Mouse (Mus musculus) neural tube, embryonic 15.5 days (tissue): ENCODE measurements around the gene Mycn. TPM values are rescaled to one million over a fixed set of nuclear protein-coding genes. Genes with fewer than 3 reads are reported as not detected.

Experiments used
- ATAC-seq: fragments of 200-750 bp; cut with Nextera tagmentation; 2 replicates; pipeline ENCODE4 v1.8.0; 2017; ENCODE audit warnings: mild to moderate bottlenecking, moderate TSS enrichment, moderate library complexity; ENCODE audit not compliant: low FRiP score
- H3K27ac ChIP-seq: fragments of 300-500 bp; sonication (generic); replicated peaks from 2 replicates; pipeline ENCODE4 v1.5.1; 2015; ENCODE audit warnings: mild to moderate bottlenecking, inconsistent platforms
- H3K27me3 ChIP-seq: fragments of 300-500 bp; sonication (generic); replicated peaks from 2 replicates; pipeline ENCODE4 v1.6.1; 2015; ENCODE audit warnings: inconsistent platforms
- H3K36me3 ChIP-seq: fragments of 300-500 bp; sonication (generic); 2 replicates; pipeline ENCODE4 v1.6.1; 2015; ENCODE audit warnings: inconsistent platforms
- H3K4me1 ChIP-seq: fragments of 300-500 bp; sonication (generic); 2 replicates; pipeline ENCODE4 v1.6.1; 2015; ENCODE audit warnings: inconsistent platforms
- H3K4me2 ChIP-seq: fragments of 300-500 bp; sonication (generic); 2 replicates; pipeline ENCODE4 v1.6.1; 2015; ENCODE audit warnings: inconsistent platforms, mild to moderate bottlenecking, moderate library complexity
- H3K4me3 ChIP-seq: fragments of 300-500 bp; sonication (generic); replicated peaks from 2 replicates; pipeline ENCODE4 v1.5.1; 2015; ENCODE audit warnings: mild to moderate bottlenecking, inconsistent platforms
- H3K9ac ChIP-seq: fragments of 300-500 bp; sonication (generic); replicated peaks from 2 replicates; pipeline ENCODE4 v1.6.1; 2015; ENCODE audit warnings: mild to moderate bottlenecking, inconsistent platforms
- H3K9me3 ChIP-seq: fragments of 300-500 bp; sonication (generic); replicated peaks from 2 replicates; pipeline ENCODE4 v1.6.1; 2016; ENCODE audit warnings: inconsistent platforms
- WGBS: fragments of 180-500 bp; shearing (Covaris S2); methylation state at CpG from one replicate; pipeline ENCODE4 v1.1.7; 2015; ENCODE audit warnings: mixed read lengths; 5-methylcytosine and 5-hydroxymethylcytosine counted together
- polyA plus RNA-seq: library from polyadenylated mRNA; unstranded; fragments of >200 nt; fragmentation: Nextera tagmentation; extraction: Ambion mirVana; gene quantifications from 2 replicates; pipeline ENCODE4 v1.2.1, GENCODE M21; 2015

Mycn gene
- polyA plus RNA-seq, 1 experiment from 2014 or later: 43.2 TPM

- Histone ChIP-seq H3K4me3 (no peak overlapping the region), H3K4me1 (no peaks in the 10 kb centered on the region), H3K36me3 (no peaks in the 10 kb centered on the region), H3K27ac (no peak overlapping the region), H3K9ac (no peak overlapping the region), H3K27me3 (no peaks in the 10 kb centered on the region), H3K9me3 (no peaks in the 10 kb centered on the region), H3K4me2 (no peak overlapping the region)
- 95% methylated on average over 8 of the region's 8 CpGs for WGBS
- no peak for ATAC-seq
Measured at GRCm38 (mm10) chr12:12893986-12894385, 47.7 kb downstream of the Mycn start.

- Histone ChIP-seq H3K9ac (no peak overlapping the region), H3K9me3 (no peaks in the 10 kb centered on the region), H3K4me2 (no peak overlapping the region), H3K4me1 (no peaks in the 10 kb centered on the region), H3K36me3 (no peaks in the 10 kb centered on the region), H3K27ac (no peak overlapping the region), H3K27me3 (no peaks in the 10 kb centered on the region), H3K4me3 (no peak overlapping the region)
- 68% methylated on average over 15 of the region's 15 CpGs for WGBS
- no peak for ATAC-seq
Measured at GRCm38 (mm10) chr12:12886191-12886889, 55.4 kb downstream of the Mycn start.
